Mouse (Mus musculus): ENCODE results near the gene Git1.

DNA sequence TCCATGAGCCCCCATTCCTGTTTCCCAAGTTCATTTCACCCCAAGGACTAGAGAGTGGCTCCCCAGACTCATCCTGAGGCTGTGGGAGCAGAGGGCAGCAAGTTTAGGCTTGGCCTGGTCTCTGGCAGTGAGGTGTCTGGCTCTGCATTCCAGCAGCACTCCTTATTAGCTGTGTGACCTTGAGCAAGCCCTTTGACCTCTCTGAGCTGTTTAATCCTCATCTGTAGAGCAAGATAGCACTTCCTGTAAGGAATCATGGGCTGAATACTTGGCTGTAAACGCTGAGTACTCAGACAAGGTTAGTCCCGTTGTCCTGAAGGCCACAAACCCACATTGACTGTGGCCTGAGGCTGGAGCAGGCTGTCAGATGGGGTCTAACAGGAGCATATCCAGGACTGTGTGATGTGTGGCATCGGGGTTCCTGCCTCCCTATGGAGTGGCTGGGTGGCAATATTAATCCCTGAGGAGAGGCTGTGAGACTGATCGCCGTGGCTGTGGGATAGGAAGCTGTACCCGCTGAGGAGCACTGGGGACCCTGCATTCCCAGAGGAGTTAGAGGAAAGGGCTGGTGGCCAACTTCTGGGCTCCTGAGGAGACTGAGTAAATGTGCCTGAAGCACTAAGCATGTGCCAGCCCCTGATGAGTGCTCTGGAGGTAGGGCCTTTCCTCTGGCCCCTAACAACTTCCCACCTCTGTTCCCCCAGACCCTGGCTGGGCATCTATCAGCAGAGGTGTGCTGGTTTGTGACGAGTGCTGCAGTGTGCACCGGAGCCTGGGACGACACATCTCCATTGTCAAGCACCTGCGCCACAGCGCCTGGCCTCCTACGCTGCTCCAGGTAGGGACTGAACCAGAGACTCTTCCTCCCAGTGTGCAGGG is 5.1 kb downstream of the Git1 start:
- TF ChIP-seq POLR2A (IDR thresholded peaks at IDR 0.05; ENCODE audit: insufficient read depth, low read depth, low read length) (no peak), CTCF (IDR thresholded peaks at IDR 0.05) (no peak)
